Mouse (Mus musculus) megakaryocyte, embryonic 14.5 days (primary cell): ENCODE data around the gene Rbm43.

Experiments
- FLI1 ChIP-seq: IDR thresholded peaks from 2 replicates; pipeline ENCODE4 v1.6.1; 2012; ENCODE audit warnings: low read length, inconsistent platforms, mixed read lengths
- GATA1 ChIP-seq: IDR thresholded peaks from 3 replicates; pipeline ENCODE4 v1.6.1; 2012; ENCODE audit warnings: mixed read lengths, low read length, inconsistent platforms, borderline replicate concordance

DNA sequence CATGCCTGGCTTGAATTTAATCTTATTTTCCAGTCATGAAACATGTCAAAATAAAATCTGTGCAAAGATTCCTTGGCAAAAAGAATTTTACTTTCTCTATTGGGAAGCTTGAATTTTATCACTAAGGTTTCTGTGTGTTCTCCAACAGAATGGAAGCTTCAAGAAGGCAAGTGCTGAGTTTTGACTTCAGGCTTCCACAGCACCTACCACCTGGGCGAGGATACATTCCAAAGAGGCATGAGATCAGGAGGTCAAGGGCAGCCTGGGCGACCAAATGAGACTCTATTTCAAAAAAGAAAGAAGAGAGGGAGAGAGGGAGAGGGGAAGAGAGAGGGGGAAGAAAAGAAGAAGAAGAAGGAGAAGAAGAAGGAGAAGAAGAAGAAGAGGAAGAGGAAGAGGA lies 10.8 kb upstream of the Rbm43 start:
- no peak for TF ChIP-seq GATA1
- no peak for TF ChIP-seq FLI1
